Comparison of ENCODE assay signal across 16 mouse cellular contexts in genomic region chr1:165696870-165697269, GRCm38 (mm10).
"Had no signal": no experiment of that assay in that cellular context is flagged by ENCODE, and none has a peak within 500 bp of the region (broad histone marks: within the 10 kb centered on the region; RNA-seq: fewer than 3 reads in every experiment).

No protein-coding gene starts in this region.

- DNase-seq: kidney, postnatal 25 days; layer of hippocampus, postnatal 36 days; liver; liver, embryonic 13.5 days; liver, postnatal 0 days; lung, postnatal 14 days; retina, postnatal 1 day; right cerebral cortex, postnatal 4 days; spleen, adult 18-20 months; thymus, adult 18-20 months; thymus, postnatal 14 days had no signal

- H3K9ac ChIP-seq: limb, embryonic 12.5 days; liver, embryonic 13.5 days; liver, postnatal 0 days; lung, embryonic 15.5 days; midbrain, embryonic 12.5 days; neural tube, embryonic 13.5 days had no signal

- H3K27me3 ChIP-seq: lung, embryonic 15.5 days had no signal

- ATAC-seq: liver, postnatal 0 days; midbrain, embryonic 16.5 days had no signal

- H3K27ac ChIP-seq: limb, embryonic 12.5 days; liver, embryonic 13.5 days; lung, embryonic 15.5 days; midbrain, embryonic 12.5 days; neural tube, embryonic 13.5 days had no signal

- H3K36me3 ChIP-seq: limb, embryonic 12.5 days; liver, embryonic 13.5 days; lung, embryonic 15.5 days; midbrain, embryonic 12.5 days; neural tube, embryonic 13.5 days had no signal

- H3K4me1 ChIP-seq: midbrain, embryonic 12.5 days had no signal

- H3K4me3 ChIP-seq: limb, embryonic 12.5 days; liver, embryonic 13.5 days; lung, embryonic 15.5 days; midbrain, embryonic 12.5 days; neural tube, embryonic 13.5 days had no signal

- H3K4me2 ChIP-seq: limb, embryonic 12.5 days; liver, embryonic 13.5 days; lung, embryonic 15.5 days; midbrain, embryonic 12.5 days; neural tube, embryonic 13.5 days had no signal

- H3K9me3 ChIP-seq: limb, embryonic 12.5 days; liver, embryonic 13.5 days; lung, embryonic 15.5 days; midbrain, embryonic 12.5 days; neural tube, embryonic 13.5 days had no signal
